Mouse (Mus musculus) heart, embryonic 13.5 days (tissue): Measurements from ENCODE around the gene Ppm1l. TPM values are rescaled to one million over a fixed set of nuclear protein-coding genes. Genes with fewer than 3 reads are reported as not detected.

ENCODE experiments used
- ATAC-seq: fragments of 200-750 bp; cut with Nextera tagmentation; 2 replicates; pipeline ENCODE4 v1.8.0; 2017; ENCODE audit warnings: moderate TSS enrichment; ENCODE audit not compliant: insufficient number of reproducible peaks, low FRiP score, low TSS enrichment; ENCODE audit errors: extremely low read depth
- H3K27ac ChIP-seq: fragments of 300-500 bp; sonication (generic); replicated peaks from 2 replicates; pipeline ENCODE4 v1.5.1; 2015; ENCODE audit warnings: moderate library complexity, mild to moderate bottlenecking, inconsistent platforms
- H3K27me3 ChIP-seq: fragments of 300-500 bp; sonication (generic); replicated peaks from 2 replicates; pipeline ENCODE4 v1.6.1; 2015; ENCODE audit warnings: mild to moderate bottlenecking, inconsistent platforms
- H3K36me3 ChIP-seq: fragments of 300-500 bp; sonication (generic); 2 replicates; pipeline ENCODE4 v1.6.1; 2015; ENCODE audit warnings: mild to moderate bottlenecking, inconsistent platforms
- H3K4me1 ChIP-seq: fragments of 300-500 bp; sonication (generic); 2 replicates; pipeline ENCODE4 v1.6.1; 2015; ENCODE audit warnings: inconsistent platforms
- H3K4me2 ChIP-seq: fragments of 300-500 bp; sonication (generic); 2 replicates; pipeline ENCODE4 v1.6.1; 2015; ENCODE audit warnings: inconsistent platforms, mild to moderate bottlenecking, moderate library complexity
- H3K4me3 ChIP-seq: fragments of 300-500 bp; sonication (generic); 2 replicates; pipeline ENCODE4 v1.5.1; 2015; ENCODE audit warnings: moderate library complexity, mild to moderate bottlenecking, inconsistent platforms
- H3K9ac ChIP-seq: fragments of 300-500 bp; sonication (generic); 2 replicates; pipeline ENCODE4 v1.6.1; 2015; ENCODE audit warnings: inconsistent platforms, mild to moderate bottlenecking, moderate library complexity
- H3K9me3 ChIP-seq: fragments of 300-500 bp; sonication (generic); 2 replicates; pipeline ENCODE4 v1.6.1; 2016; ENCODE audit warnings: inconsistent platforms
- WGBS: fragments of 180-500 bp; shearing (Covaris S2); methylation state at CpG from one replicate; pipeline ENCODE4 v1.1.7; 2015; ENCODE audit warnings: mixed read lengths; 5-methylcytosine and 5-hydroxymethylcytosine counted together
- polyA plus RNA-seq: library from polyadenylated mRNA; unstranded; fragments of >200 nt; fragmentation: Nextera tagmentation; extraction: Ambion mirVana; gene quantifications from 2 replicates; pipeline ENCODE4 v1.2.1, GENCODE M21; 2015

Ppm1l gene
- polyA plus RNA-seq, 1 experiment from 2014 or later = 7.4 TPM

DNA sequence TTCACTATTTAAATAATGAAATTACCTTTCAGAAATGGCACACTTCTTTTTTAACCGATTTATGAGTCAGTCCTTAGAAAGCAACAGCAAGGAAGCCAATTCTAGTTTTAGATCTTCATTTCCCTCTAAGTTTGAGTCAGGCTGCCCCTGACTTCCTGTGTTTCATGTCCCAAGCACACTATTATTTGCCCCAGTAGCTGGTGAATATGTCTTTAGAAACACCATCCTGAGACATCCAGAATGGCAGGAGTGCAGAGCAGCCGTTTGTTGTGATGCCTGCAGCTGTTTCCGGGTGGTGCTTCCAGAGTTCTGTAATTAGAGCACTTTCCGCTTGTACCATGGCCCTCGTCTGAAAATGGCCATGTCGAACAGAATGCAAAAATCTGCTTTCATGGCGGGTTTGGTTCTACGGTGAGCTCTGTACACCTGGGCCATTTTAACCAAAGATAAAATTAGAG, 208.4 kb downstream of the Ppm1l start:
- ATAC-seq = no peak
- WGBS = 70% methylated on average over 8 of the region's 8 CpGs
- Histone ChIP-seq H3K4me1 (peaks cover 8% of the 10 kb centered on the region; the same call in 1 of the 2 replicates), H3K9ac (no peak overlapping the region), H3K4me3 (no peak overlapping the region), H3K4me2 (no peak overlapping the region), H3K9me3 (no peaks in the 10 kb centered on the region), H3K27ac (no peak overlapping the region), H3K36me3 (no peaks in the 10 kb centered on the region), H3K27me3 (no peaks in the 10 kb centered on the region)

DNA sequence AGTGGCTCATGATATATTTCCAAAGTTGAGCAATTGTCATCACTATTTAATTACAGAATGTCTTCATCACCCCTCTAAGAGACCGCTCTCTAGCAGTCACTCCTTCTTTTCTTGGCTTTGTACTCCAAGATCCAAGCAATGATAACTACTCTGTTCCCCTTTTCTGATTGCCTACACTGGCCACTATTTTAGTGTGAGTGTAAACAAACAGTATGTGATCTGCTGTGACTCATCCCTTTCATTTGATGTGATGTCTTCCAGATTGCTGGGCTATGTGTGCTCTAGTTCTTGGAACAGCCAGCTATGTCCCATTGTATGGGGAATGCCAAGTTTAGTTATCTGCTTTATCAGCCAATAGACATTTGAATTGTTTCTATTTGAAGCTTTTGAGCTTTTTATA, 210.7 kb downstream of the Ppm1l start:
- Histone ChIP-seq H3K36me3 (no peaks in the 10 kb centered on the region), H3K4me1 (peaks cover 8% of the 10 kb centered on the region; the same call in 1 of the 2 replicates), H3K4me3 (no peak overlapping the region), H3K4me2 (no peak overlapping the region), H3K27ac (no peak overlapping the region), H3K9ac (no peak overlapping the region), H3K9me3 (no peaks in the 10 kb centered on the region), H3K27me3 (no peaks in the 10 kb centered on the region)
- no peak for ATAC-seq
- 82% methylated on average over 1 of the region's 1 CpGs for WGBS

DNA sequence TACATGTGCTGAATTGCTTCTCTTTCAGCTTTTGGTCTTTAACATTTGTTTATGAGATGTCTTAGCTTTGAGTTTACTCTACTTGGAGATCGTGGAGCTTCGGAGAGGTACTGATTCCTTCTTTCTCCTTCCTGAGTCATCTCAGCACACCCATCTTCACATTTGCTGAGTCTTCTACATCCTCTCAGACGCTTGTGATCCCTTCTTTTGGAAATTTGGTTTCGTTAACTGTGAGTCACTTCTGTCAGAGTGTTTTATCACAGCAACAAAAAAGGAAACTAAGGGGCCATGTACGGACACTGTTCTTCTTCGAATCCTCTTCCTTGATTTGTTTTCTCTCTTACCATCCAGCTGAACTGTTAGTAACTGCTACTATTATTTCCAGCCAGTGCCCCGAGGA, 212.9 kb downstream of the Ppm1l start:
- Histone ChIP-seq H3K9me3 (no peaks in the 10 kb centered on the region), H3K4me1 (peaks cover 4% of the 10 kb centered on the region; the same call in 1 of the 2 replicates), H3K27me3 (no peaks in the 10 kb centered on the region), H3K36me3 (no peaks in the 10 kb centered on the region), H3K4me3 (no peak overlapping the region), H3K4me2 (no peak overlapping the region), H3K9ac (no peak overlapping the region), H3K27ac (no peak overlapping the region)
- ATAC-seq = no peak
- 62% methylated on average over 7 of the region's 7 CpGs for WGBS

DNA sequence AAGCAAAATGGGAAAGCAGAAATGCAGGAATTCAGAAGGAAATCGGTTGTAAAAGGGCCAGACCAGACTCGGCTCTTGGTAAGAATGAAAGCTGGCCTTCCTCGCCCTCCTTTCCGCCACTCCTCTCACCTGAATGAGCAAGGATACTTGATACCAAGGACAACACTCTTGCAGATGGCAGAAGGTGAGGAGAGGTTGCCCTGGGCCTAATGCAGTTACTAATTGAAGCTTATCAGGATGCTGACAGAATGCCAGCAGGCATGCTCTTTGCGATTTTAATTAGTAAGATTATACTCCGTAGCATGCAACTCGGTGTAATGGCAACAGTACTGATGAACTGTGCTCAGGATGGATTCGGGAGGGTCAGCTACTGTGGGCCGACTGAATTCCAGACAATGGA, 214.8 kb downstream of the Ppm1l start:
- H3K4me1 ChIP-seq = no peaks in the 10 kb centered on the region
- H3K36me3 ChIP-seq = no peaks in the 10 kb centered on the region
- no peak overlapping the region for H3K4me3 ChIP-seq
- H3K27me3 ChIP-seq = no peaks in the 10 kb centered on the region
- no peak overlapping the region for H3K9ac ChIP-seq
- no peak overlapping the region for H3K4me2 ChIP-seq
- 66% methylated on average over 9 of the region's 9 CpGs for WGBS
- ATAC-seq = no peak
- H3K27ac ChIP-seq = no peak overlapping the region
- H3K9me3 ChIP-seq = no peaks in the 10 kb centered on the region

DNA sequence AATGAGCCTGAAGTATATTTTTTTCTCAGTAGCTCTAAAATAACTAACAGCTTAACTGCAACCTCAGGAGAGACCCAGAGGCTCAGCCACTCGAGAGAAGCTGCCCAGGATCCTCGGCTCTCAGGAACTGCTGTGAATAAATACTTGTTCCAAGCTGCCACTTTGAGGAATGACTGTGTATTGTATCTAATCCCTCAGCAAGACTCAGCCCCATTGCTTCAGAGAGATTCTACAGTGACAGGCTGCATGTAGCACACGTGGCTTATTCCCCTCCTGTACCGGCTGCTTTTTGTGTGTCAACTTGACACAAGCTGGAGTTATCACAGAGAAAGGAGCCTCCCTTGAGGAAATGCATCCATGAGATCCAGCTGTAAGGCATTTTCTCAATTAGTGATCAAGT, 216.0 kb downstream of the Ppm1l start:
- Histone ChIP-seq H3K36me3 (no peaks in the 10 kb centered on the region), H3K4me1 (no peaks in the 10 kb centered on the region), H3K4me3 (no peak overlapping the region), H3K4me2 (no peak overlapping the region), H3K27me3 (no peaks in the 10 kb centered on the region), H3K9ac (no peak overlapping the region), H3K9me3 (no peaks in the 10 kb centered on the region), H3K27ac (no peak overlapping the region)
- WGBS = 54% methylated on average over 4 of the region's 4 CpGs
- no peak for ATAC-seq

DNA sequence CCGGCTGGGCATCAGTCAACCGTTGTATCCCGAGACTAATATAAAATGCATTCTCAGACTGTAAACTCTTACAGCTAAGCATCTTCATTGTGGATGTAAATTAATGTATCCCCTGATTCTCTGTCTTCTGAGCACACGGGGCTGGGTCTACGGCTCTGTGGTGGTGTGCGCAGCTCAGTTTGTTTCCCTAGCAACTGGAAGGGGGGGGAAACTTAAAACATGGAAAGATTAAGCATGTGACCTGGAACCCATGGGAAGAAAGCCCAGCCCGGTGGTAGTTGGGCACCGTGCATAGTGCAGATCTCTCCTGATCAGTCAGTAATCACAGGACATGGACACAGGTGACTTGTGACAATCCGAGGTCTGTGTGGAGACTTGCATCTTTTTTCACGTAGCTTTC, 218.8 kb downstream of the Ppm1l start:
- Histone ChIP-seq H3K36me3 (no peaks in the 10 kb centered on the region), H3K27me3 (no peaks in the 10 kb centered on the region), H3K4me3 (no peak overlapping the region), H3K4me1 (peaks cover 6% of the 10 kb centered on the region), H3K27ac (no peak overlapping the region), H3K9ac (no peak overlapping the region), H3K4me2 (no peak overlapping the region), H3K9me3 (no peaks in the 10 kb centered on the region)
- 83% methylated on average over 10 of the region's 10 CpGs for WGBS
- ATAC-seq = no peak

DNA sequence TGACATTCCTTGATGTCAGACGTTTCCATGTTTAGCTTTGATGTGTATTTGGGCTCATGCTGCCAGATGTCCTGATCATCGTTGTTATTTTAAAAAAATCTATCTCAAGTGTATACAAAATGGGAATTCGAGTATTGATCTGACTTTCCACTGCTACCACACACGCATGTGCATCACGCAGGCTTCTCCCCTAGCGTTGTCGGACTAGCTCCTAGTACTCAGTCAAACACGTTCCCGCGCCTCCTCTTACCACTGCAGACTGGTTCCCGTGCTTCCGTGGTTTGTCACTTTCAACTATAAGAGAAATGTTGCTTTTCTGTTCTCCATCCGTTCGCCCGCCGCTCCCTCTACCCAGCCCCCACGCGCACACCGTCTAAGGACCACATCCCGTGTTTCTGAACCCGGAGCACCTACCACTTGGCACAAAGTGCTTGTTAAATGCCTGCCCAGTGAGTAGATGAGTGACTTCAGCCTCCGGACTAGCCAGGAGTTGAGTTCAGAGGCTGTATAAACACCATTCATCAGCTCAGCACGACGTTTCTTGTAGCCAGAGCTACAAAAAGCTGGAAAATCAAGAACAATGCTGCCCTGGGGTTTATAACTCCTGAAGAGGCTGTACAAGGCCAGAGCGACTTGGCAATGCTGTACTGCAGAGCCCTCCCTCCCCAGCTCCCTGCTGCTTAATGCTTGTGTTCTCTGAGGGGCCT, 219.4 kb downstream of the Ppm1l start:
- Histone ChIP-seq H3K9ac (no peak overlapping the region), H3K9me3 (no peaks in the 10 kb centered on the region), H3K27ac (no peak overlapping the region), H3K36me3 (no peaks in the 10 kb centered on the region), H3K4me3 (no peak overlapping the region), H3K4me1 (peaks cover 6% of the 10 kb centered on the region), H3K27me3 (no peaks in the 10 kb centered on the region), H3K4me2 (no peak overlapping the region)
- 73% methylated on average over 25 of the region's 25 CpGs for WGBS
- no peak for ATAC-seq

DNA sequence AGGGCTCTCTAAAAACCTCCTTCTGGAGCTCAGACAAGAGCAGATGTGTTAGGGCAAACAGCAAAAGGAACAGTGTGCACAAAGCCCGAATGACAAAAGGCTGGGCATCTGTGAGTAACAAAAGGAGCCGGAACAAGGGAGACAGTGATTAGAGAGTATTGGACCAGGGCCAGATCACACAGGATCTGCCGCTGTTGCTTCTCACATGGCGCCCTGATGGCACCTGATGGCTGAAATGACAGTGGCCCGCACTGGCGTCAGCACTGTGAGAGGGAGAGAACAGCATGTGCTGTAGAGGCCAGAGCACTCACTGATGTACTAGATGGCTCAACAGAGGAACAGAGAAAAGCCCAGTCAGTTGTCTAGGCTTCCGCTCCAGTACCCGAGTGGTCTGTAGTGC, 226.3 kb downstream of the Ppm1l start:
- no peaks in the 10 kb centered on the region for H3K27me3 ChIP-seq
- peaks cover 7% of the 10 kb centered on the region for H3K4me1 ChIP-seq
- ATAC-seq = no peak
- WGBS = 67% methylated on average over 8 of the region's 8 CpGs
- H3K4me2 ChIP-seq = no peak overlapping the region
- no peak overlapping the region for H3K27ac ChIP-seq
- H3K9ac ChIP-seq = no peak overlapping the region
- H3K9me3 ChIP-seq = no peaks in the 10 kb centered on the region
- H3K36me3 ChIP-seq = no peaks in the 10 kb centered on the region
- no peak overlapping the region for H3K4me3 ChIP-seq

DNA sequence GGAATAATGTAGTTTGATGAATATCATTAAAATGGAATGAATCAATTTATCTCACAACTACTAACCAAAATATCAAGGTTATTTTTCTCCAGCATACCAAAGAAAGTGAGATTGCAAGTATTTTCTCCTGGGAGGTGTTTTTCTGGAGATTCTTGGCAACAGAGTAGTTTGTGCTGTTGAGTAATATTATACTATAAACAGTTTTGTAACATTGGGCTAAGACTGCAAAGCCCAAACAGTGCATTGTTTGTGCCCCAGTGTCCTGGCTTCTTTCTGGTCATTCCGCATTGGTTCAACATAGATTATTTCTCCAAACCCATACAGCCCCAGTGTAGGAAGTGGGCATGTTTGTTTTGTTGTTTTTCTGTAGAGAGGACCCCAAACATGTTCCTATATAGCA, 227.1 kb downstream of the Ppm1l start:
- peaks cover 15% of the 10 kb centered on the region for H3K4me1 ChIP-seq
- WGBS = 85% methylated on average over 1 of the region's 1 CpGs
- no peak overlapping the region for H3K4me2 ChIP-seq
- H3K36me3 ChIP-seq = no peaks in the 10 kb centered on the region
- H3K9me3 ChIP-seq = no peaks in the 10 kb centered on the region
- H3K9ac ChIP-seq = no peak overlapping the region
- no peak for ATAC-seq
- H3K27ac ChIP-seq = no peak overlapping the region
- no peak overlapping the region for H3K4me3 ChIP-seq
- no peaks in the 10 kb centered on the region for H3K27me3 ChIP-seq

DNA sequence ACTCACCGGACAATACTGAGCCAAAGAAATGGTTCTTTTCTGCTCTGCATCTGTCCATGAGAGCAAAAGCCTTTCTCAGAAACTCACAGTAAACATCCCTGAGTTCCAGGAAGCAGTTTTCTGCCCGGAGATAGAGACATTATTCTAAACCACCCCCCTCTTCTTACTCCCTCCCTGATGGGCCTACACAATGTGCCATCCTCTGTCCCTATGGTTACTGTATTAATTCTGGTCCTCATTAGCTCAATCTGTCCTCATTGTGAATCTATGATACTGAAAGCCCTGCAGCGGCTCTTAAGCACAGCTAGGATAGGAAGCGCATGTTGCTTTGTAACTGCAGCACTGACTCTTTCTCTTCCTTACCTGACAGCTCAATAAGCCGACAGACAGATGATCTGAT, 228.4 kb downstream of the Ppm1l start:
- Histone ChIP-seq H3K4me3 (no peak overlapping the region), H3K4me2 (no peak overlapping the region), H3K9ac (no peak overlapping the region), H3K27ac (no peak overlapping the region), H3K36me3 (no peaks in the 10 kb centered on the region), H3K4me1 (peaks cover 16% of the 10 kb centered on the region), H3K9me3 (no peaks in the 10 kb centered on the region), H3K27me3 (no peaks in the 10 kb centered on the region)
- ATAC-seq = no peak
- 74% methylated on average over 5 of the region's 5 CpGs for WGBS

DNA sequence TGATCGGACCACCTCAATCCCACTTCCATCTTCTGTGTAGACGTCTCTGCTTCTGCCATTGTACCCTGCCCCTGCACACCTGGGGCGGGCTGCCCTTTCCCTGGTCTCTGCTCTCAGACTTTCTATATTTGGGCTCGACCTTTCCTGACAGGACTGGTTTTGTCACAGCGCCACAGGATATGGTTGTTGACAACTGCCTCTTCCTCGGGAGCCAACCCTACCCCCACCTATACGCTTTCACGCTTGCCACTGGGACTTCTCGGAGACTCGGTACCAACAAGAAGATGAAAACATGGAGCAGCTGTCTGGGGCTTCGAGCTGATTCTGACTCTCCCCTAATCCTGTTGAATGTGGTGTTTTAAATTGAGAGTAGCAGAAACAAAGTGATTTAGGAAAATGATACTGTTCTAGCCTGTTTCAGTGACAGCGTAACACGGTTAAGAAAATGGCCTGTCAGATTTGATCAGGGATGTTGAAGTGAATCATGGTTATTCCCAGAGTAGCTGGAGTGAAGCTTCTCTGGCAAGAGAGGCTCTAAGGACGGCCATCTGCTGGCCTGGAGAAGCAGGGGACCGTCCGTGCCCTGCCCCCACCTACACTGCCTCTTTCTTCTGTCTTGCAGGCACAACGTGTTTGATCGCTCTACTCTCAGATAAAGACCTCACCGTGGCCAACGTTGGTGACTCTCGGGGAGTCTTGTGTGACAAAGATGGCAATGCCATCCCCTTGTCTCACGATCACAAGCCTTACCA, 232.2 kb downstream of the Ppm1l start:
- Histone ChIP-seq H3K4me3 (no peak overlapping the region), H3K9ac (peak overlapping the region; percentile 33; the same call in 1 of the 2 replicates), H3K27me3 (no peaks in the 10 kb centered on the region), H3K4me2 (peak overlapping the region; percentile 53), H3K9me3 (no peaks in the 10 kb centered on the region), H3K4me1 (peaks cover 16% of the 10 kb centered on the region), H3K27ac (no peak overlapping the region), H3K36me3 (no peaks in the 10 kb centered on the region)
- no peak for ATAC-seq
- WGBS = 42% methylated on average over 22 of the region's 22 CpGs

DNA sequence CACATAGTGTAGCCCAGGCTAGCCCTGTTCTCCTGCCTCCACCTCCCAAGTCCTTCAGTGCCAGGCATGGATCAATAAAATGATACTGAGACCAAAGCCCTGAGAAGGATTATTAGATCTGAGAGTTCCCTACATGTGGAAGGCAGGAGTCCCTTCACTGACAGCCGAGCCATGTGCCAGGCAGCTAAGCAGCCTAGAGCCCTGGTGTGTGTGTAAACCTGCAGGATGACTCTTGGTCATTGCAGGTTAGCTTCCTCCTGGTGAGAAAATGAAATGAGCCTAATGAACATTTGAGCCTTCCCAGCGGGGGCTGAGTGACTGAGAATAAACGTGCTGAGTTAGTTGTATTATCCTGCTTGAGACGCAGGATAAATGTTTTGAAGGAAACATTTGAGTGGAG, 232.9 kb downstream of the Ppm1l start:
- no peak for ATAC-seq
- Histone ChIP-seq H3K27me3 (no peaks in the 10 kb centered on the region), H3K4me3 (no peak overlapping the region), H3K36me3 (no peaks in the 10 kb centered on the region), H3K4me2 (no peak overlapping the region), H3K9ac (no peak overlapping the region), H3K9me3 (no peaks in the 10 kb centered on the region), H3K27ac (no peak overlapping the region), H3K4me1 (peaks cover 16% of the 10 kb centered on the region)
- 76% methylated on average over 4 of the region's 4 CpGs for WGBS
